Mouse (Mus musculus) heart, adult 10 weeks (tissue): Measurements from ENCODE around the gene Atp6v0c. TPM values are rescaled to one million over a fixed set of nuclear protein-coding genes. Genes with fewer than 3 reads are reported as not detected.

Source experiments
- polyA plus RNA-seq: library from polyadenylated mRNA; stranded (reverse); fragments of 350-450 nt; fragmentation: Illumina TruSeq; extraction: RNeasy Lipid Tissue Mini Kit (QIAGEN cat#74804); gene quantifications from one replicate; pipeline ENCODE4 v1.2.3, GENCODE M21; 2014; ENCODE audit warnings: low read depth, low replicate concordance

Gene Atp6v0c
- polyA plus RNA-seq, result 283 TPM

DNA sequence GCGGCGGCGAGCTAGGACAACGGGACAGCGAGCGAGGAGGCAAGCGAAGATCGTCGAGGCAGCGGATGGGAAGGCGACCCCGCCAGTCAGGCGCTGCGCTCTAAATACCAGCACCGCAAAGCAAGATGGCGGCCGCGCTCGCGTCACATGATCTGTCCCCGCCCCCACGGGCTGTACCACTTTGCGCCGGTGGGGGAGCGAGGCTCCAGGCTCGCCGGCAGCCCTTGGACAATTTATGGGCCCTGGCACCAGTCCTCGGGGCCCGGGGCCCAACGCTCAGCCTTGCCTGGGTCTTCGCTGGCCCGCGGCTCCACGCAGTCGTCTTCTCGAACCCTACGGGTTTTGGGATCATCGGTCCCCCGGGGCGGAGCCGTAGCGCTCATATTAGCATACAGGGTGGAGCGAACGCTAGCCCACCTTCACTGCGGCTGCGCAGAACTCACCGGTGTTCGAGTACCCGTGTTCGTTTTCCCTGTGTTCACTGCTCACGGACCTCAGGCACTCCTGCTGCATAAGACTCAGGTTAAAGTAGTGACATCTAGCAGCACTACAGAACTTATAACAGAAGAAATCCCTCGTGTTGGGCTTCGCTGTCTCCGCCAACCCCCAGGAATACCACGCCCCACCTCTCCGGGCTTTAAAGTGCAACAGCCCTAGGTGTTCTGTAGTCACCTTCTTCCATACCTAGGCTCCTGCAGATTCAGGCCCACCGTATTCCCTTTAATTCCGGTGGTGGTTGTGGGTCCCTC, at the start of gene Atp6v0c:
Gene Atp6v0c, minus strand, starts transcription at position 386 of the 749 bp plus-strand sequence.

DNA sequence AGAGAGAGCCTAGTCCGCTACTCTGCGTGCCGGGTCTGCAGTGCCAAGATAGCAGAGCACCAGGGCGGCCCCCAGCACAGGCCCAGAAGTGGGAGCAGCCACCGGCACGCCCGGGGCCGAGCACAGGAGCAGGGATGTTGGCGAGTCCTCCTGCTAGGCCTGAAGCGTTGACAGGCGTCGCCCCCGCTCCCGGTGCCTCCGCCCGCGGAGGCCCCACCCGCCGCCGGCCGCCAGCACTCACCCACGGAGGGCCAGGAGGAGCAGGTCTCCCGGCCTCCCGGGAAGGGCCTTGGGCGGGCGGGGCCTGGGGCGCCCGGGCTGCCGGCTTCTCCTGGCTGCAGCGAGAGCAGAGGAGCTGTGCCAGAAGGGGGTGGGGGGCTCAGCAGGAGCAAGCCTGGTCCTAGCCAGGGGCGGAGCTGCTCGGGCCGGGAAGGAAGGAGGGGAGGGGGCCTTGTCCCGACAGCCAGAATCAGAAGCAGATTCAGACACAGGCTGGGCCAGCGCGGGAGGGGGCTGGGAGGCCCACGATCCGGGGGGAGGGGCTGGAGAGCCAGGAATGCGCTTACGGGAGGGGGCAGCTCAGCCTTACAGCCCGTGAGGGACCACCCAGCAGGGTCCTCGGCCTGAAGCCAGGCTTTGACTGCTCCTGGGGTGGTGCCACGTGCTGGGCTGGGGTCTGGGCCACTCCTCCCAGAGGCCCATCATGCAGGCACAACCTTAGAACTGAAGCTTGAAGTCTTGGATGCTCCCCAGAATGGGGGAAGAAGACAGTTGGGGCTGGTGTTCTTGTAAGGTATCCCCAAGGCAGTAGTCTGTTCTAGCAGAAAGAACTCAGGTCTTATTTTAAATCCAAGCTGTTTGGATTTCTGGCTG, 39.8 kb upstream of the Atp6v0c start, which contains the start of gene Ntn3:
Gene Ntn3, minus strand, starts transcription at position 489 of the 873 bp plus-strand sequence.

DNA sequence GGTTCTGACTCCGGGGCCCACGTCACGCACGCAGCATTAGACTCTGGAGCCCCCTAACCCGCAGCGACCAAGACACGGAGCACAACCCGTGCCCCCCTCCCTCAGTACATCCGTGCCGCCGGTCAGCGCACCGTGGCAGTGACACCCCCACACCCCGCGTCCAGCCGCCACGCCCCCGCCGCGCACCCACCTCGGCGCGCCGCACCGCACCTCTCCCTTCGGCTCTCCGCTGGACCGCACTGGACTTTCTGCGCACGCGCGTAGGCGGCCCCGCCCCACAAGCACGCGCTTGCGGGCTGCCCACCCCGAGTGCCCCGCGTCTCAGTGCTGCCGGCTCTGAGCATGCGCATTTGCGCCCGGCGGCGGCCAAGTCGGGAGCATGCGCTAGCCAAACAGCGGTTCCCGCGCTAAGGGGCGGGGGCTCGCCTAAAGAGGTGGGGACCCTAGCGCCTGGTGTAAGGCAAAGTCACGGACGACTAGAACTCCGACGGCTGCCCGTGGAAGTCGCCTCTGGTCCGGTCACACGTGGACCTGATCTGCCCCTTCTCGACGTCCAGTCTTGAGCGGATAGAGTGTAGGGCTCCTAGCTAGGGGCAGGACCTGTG, 35.9 kb upstream of the Atp6v0c start, which contains the start of gene Tbc1d24:
Gene Tbc1d24, minus strand, starts transcription at position 279 of the 605 bp plus-strand sequence.

DNA sequence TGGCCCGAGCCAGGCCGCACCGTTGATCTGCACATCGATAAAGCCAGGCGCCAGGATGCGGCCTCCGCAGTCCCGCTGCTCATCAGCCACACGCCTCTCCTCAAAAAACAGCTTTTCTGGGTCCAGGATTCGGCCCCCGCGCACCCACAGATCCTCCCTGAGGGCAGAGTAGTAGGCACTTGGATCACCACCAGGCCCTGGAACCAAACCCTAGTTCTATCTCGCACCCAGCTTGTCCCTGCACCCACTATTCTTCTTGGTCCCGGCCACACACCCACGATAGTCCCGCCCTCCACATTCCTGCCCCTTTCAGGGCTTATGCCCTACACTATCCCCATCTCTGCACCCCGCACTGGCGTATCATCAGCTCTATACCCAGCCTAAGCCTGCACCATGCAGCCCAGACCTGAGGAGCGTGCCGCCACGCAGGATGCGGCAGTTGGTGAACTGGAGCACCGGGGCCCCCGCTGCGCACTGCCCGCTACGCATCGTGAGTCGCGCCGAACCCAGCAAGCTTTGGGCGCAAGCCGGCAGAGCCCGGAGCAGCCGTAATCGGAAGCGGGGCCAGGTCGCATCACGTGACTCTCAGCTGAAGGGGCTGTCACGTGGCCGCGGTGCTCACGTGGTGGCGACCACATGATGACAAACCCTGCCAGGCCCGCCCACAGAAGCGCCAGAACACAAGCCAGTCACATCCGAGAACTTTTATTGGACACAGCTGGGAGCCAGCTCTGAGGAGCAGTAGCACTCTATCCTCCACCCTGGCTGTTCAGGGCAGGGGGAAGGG, 6.1 kb downstream of the Atp6v0c start, which contains the start of gene Amdhd2:
Gene Amdhd2, minus strand, starts transcription at position 591 of the 787 bp plus-strand sequence.

DNA sequence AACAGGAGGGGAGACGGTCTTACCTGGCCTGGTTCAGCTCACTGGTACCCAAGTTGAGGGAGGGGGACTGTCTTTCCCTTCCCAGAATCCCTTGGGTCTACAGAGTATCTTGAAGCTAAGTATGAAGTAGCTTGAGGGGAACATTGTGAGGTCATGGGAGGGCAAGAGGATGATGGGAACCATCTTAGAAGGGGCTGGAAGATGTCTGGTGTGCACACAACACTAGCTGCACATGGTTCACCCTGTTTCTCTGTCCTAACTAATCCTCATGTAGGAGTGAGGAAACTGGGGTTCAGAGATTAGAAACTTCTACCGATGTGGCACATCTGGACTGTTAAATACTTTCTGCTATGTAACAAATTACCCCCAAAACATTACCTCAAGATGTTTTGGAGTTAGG, 18.7 kb downstream of the Atp6v0c start, which contains the start of gene Pdpk1:
Gene Pdpk1, minus strand, starts transcription at position 101 of the 400 bp plus-strand sequence.

Other genes starting within 250 kb of the Atp6v0c start
- not detected for gene Sbp, start 228.0 kb downstream of the Atp6v0c start, polyA plus RNA-seq
- gene Sbpl, start 214.4 kb downstream of the Atp6v0c start, polyA plus RNA-seq, result not detected
- gene Prss30, start 189.1 kb downstream of the Atp6v0c start, polyA plus RNA-seq, result not detected
- not detected for gene Prss22, start 171.6 kb downstream of the Atp6v0c start, polyA plus RNA-seq
- not detected for gene Prss27, start 131.6 kb downstream of the Atp6v0c start, polyA plus RNA-seq
- 9.1 TPM for gene Kctd5, start 96.2 kb downstream of the Atp6v0c start, polyA plus RNA-seq
- 21.0 TPM for gene Pdpk1, start 18.8 kb downstream of the Atp6v0c start, polyA plus RNA-seq
- 14.9 TPM for gene Amdhd2, start 5.9 kb downstream of the Atp6v0c start, polyA plus RNA-seq
- gene Tbc1d24, start 35.9 kb upstream of the Atp6v0c start, polyA plus RNA-seq, result 10.7 TPM
- 1.2 TPM for gene Ntn3, start 39.8 kb upstream of the Atp6v0c start, polyA plus RNA-seq
- 2.4 TPM for gene Tedc2, start 51.1 kb upstream of the Atp6v0c start, polyA plus RNA-seq
- 0.45 TPM for gene Ccnf, start 81.8 kb upstream of the Atp6v0c start, polyA plus RNA-seq
- gene Abca17, start 181.4 kb upstream of the Atp6v0c start, polyA plus RNA-seq, result not detected
- 11.2 TPM for gene Abca3, start 182.2 kb upstream of the Atp6v0c start, polyA plus RNA-seq
- 82.4 TPM for gene Rnps1, start 244.9 kb upstream of the Atp6v0c start, polyA plus RNA-seq